Mouse (Mus musculus): ENCODE measurements around the gene Adamts9. TPM values are rescaled to one million over a fixed set of nuclear protein-coding genes. Genes with fewer than 3 reads are reported as not detected.
A peak's percentile ranks its signal among the peaks of the same experiment; 100 is the strongest.

Adamts9 gene
- polyA plus RNA-seq, 1 experiment from 2014 or later, result 6.9 TPM

- Histone ChIP-seq H3K4me1 (no peaks in the 10 kb centered on the region), H3K9me3 (no peaks in the 10 kb centered on the region), H3K4me3 (no peak overlapping the region), H3K36me3 (peaks cover 22% of the 10 kb centered on the region), H3K4me2 (no peak overlapping the region), H3K9ac (no peak overlapping the region), H3K27me3 (no peaks in the 10 kb centered on the region), H3K27ac (no peak overlapping the region)
- ATAC-seq (ENCODE audit: insufficient number of reproducible peaks, low FRiP score, low TSS enrichment, low read depth), result no peak
- WGBS, result 78% methylated on average over 5 of the region's 5 CpGs
Measured at GRCm38 (mm10) chr6:92876121-92876520, 67.2 kb downstream of the Adamts9 start.

- ATAC-seq (ENCODE audit: insufficient number of reproducible peaks, low FRiP score, low TSS enrichment, low read depth), result no peak
- Histone ChIP-seq H3K27me3 (no peaks in the 10 kb centered on the region), H3K9me3 (no peaks in the 10 kb centered on the region), H3K9ac (no peak overlapping the region), H3K4me3 (no peak overlapping the region), H3K4me1 (no peaks in the 10 kb centered on the region), H3K4me2 (no peak overlapping the region), H3K36me3 (peaks cover 22% of the 10 kb centered on the region), H3K27ac (no peak overlapping the region)
- WGBS, result 86% methylated on average over 2 of the region's 2 CpGs
Measured at GRCm38 (mm10) chr6:92875340-92875739, 68.0 kb downstream of the Adamts9 start.

DNA sequence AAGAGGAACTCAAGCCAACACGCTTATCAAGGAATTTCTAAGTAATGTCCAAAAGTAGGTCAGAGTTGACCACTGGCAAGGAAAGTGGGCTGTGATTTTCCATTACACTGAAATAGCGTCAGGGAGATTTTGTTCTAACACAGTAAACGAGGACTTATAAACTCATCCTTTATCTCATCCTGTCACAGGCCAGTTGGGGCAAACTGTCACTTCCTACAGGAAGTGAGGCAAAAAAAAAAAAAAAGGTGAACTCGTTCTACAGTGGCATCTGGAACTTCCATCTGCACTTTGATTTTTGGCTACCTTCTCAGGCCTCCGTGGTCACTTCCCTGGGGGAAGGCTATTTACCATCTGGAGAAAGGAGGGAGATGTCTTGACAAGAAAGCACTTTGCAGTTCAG is 68.4 kb downstream of the Adamts9 start:
- Histone ChIP-seq H3K4me3 (no peak overlapping the region), H3K9me3 (no peaks in the 10 kb centered on the region), H3K4me1 (peaks cover 4% of the 10 kb centered on the region), H3K9ac (no peak overlapping the region), H3K36me3 (peaks cover 22% of the 10 kb centered on the region), H3K27me3 (no peaks in the 10 kb centered on the region), H3K4me2 (no peak overlapping the region), H3K27ac (no peak overlapping the region)
- WGBS, result 47% methylated on average over 5 of the region's 5 CpGs
- ATAC-seq (ENCODE audit: insufficient number of reproducible peaks, low FRiP score, low TSS enrichment, low read depth), result no peak

- Histone ChIP-seq H3K4me2 (no peak overlapping the region), H3K4me1 (peaks cover 13% of the 10 kb centered on the region), H3K4me3 (no peak overlapping the region), H3K27ac (no peak overlapping the region), H3K36me3 (peaks cover 15% of the 10 kb centered on the region; the same call in 1 of the 2 replicates), H3K9me3 (no peaks in the 10 kb centered on the region), H3K27me3 (no peaks in the 10 kb centered on the region), H3K9ac (no peak overlapping the region)
- no peak for ATAC-seq (ENCODE audit: insufficient number of reproducible peaks, low FRiP score, low TSS enrichment, low read depth)
- 81% methylated on average over 10 of the region's 10 CpGs for WGBS
Measured at GRCm38 (mm10) chr6:92872766-92873165, 70.5 kb downstream of the Adamts9 start.

DNA sequence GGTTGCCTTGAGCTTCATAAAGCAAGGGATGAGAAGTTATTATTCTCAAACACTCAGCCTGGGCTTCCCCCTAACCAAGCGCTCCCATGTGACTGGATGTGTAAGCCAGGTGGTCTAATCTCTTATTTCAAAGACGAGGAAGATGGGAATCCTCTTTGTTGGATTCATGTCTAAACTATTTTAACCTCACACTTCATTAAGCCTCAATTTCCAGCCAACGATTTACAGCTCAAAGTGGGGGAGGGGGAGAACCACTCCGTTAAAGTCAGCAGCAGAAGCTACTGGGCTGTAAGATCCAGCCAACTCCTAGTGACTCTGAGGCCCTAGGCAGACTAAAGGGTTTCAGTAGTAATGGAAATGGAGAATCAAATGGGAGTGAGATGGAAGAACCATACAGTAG is 71.5 kb downstream of the Adamts9 start:
- 36% methylated on average over 4 of the region's 4 CpGs for WGBS
- no peak overlapping the region for H3K27ac ChIP-seq
- no peak for ATAC-seq (ENCODE audit: insufficient number of reproducible peaks, low FRiP score, low TSS enrichment, low read depth)
- H3K4me3 ChIP-seq, result no peak overlapping the region
- peaks cover 13% of the 10 kb centered on the region for H3K4me1 ChIP-seq
- no peaks in the 10 kb centered on the region for H3K27me3 ChIP-seq
- H3K9me3 ChIP-seq, result no peaks in the 10 kb centered on the region
- no peak overlapping the region for H3K9ac ChIP-seq
- 0 out of 2 replicates have a peak, but pooled peaks cover 9% of the 10 kb centered on the region for H3K36me3 ChIP-seq
- no peak overlapping the region for H3K4me2 ChIP-seq

DNA sequence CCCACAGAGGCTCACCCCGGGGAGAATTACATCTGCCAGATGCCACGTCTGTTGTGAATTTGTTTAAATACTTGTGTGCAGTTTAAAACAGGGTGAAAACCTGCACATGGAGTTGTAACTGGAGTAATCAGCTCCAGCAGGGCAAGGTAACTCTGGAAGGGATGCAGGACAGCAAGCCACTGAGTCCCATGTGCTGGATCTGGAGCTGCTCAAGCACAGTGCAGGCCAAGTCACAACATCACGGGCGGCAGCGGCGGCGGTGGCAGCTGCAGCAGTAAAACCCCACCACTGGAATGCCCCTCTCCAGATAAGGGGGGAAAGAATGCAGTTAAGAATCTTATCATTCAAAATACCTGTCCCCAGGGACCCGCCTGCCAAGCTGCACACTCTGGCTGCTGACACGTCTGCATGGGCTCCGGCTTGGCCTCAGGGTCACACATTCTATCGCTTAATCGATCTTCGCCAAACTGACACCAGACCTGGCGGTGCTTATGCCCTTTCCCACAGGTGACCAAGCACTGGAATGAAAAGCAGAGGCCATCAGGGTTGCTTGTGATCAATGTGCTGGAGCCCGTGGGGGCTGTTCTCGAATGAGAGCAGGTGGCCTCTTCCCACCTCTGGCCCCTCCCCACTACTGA is 73.6 kb downstream of the Adamts9 start:
- Histone ChIP-seq H3K27ac (peak overlapping the region; percentile 22), H3K4me3 (no peak overlapping the region)
- ATAC-seq (ENCODE audit: insufficient number of reproducible peaks, low FRiP score, low TSS enrichment, low read depth), result 0 out of 2 replicates have a peak, but pooled peaks have one; percentile 44

DNA sequence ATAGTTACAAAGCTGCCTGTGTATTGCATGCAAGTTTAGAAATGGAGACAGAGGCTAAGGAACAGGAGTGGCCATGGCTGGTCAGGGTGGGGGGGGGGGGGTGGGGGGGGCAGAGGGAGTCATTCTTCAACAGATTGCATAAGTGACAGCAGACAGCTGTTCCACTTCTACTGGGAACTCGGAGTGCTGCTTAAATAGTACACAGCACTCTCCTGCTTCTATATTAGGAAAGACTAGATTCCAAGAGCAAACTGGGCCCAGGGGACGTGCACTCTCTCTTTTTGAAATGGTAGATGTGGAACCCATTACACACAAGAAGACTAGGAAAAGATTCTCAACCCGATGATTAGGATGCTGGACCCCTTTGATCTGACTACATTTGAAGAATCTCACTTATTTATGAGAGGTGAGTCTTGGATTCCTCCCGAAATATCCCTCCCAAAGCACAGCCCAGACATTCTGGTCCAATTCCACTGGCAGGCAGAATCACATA is 74.2 kb downstream of the Adamts9 start, which contains the start of gene Gm15737:
Gm15737 (plus strand) TSS at position 269 of the 493 bp plus-strand sequence.
- Histone ChIP-seq H3K27me3 (no peaks in the 10 kb centered on the region), H3K4me3 (no peak within 1 kb of the TSS), H3K9ac (no peak within 1 kb of the TSS), H3K27ac (peak within 1 kb of the TSS; percentile 22), H3K9me3 (no peaks in the 10 kb centered on the region), H3K4me1 (peaks cover 13% of the 10 kb centered on the region), H3K4me2 (no peak within 1 kb of the TSS), H3K36me3 (peaks cover 10% of the 10 kb centered on the region; the same call in 1 of the 2 replicates)
- 23% methylated on average over 4 of the region's 4 CpGs for WGBS
- ATAC-seq (ENCODE audit: insufficient number of reproducible peaks, low FRiP score, low TSS enrichment, low read depth), result 0 out of 2 replicates have a peak, but pooled peaks have one; percentile 35

More for the DNA sequence above, 73.6 kb downstream of the Adamts9 start:
- Histone ChIP-seq H3K9ac (no peak overlapping the region), H3K27me3 (no peaks in the 10 kb centered on the region), H3K4me2 (no peak overlapping the region), H3K36me3 (peaks cover 8% of the 10 kb centered on the region; the same call in 1 of the 2 replicates), H3K4me1 (peaks cover 13% of the 10 kb centered on the region), H3K9me3 (no peaks in the 10 kb centered on the region)
- 22% methylated on average over 16 of the region's 16 CpGs for WGBS

- H3K9me3 ChIP-seq, result no peaks in the 10 kb centered on the region
- H3K36me3 ChIP-seq, result peaks cover 24% of the 10 kb centered on the region
- H3K27me3 ChIP-seq, result no peaks in the 10 kb centered on the region
- 63% methylated on average over 9 of the region's 9 CpGs for WGBS
- no peak overlapping the region for H3K4me3 ChIP-seq
- no peak overlapping the region for H3K27ac ChIP-seq
- ATAC-seq (ENCODE audit: insufficient number of reproducible peaks, low FRiP score, low TSS enrichment, low read depth), result no peak
- no peak overlapping the region for H3K9ac ChIP-seq
- H3K4me1 ChIP-seq, result no peaks in the 10 kb centered on the region
- no peak overlapping the region for H3K4me2 ChIP-seq
Measured at GRCm38 (mm10) chr6:92862599-92862998, 80.7 kb downstream of the Adamts9 start.

DNA sequence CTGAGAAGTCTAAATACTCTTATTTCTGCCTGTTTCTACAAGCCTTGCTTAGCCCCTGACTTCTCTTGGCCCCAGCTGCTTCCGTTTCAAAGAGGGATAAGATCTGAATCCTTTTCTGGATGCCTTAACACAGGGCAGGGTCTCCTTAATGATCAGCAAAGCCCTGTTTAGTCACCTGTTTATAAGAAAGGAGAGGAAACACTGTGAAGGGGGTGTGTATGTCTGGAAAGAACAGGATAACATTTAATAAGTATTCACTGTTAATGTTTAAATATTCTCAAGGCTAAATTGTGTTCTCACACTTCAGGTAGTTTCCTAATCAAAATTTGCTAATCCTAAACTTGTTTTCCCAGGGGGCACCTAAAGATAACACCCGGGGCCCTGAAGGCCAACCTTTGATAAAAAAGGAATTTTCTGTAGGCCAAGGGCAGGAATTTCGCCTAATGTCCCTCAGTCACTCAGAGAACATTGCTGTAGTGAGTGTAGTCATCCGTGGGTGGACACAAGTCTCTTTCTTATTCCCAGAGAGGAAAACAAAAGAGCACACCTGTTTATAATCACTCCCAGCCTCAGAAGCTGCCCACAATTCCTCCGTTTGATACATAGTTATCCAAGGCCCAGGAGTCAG is 82.9 kb downstream of the Adamts9 start:
- Histone ChIP-seq H3K9ac (no peak overlapping the region), H3K9me3 (no peaks in the 10 kb centered on the region), H3K4me2 (no peak overlapping the region), H3K27ac (no peak overlapping the region), H3K27me3 (no peaks in the 10 kb centered on the region), H3K36me3 (peaks cover 24% of the 10 kb centered on the region), H3K4me3 (no peak overlapping the region), H3K4me1 (no peaks in the 10 kb centered on the region)
- no peak for ATAC-seq (ENCODE audit: insufficient number of reproducible peaks, low FRiP score, low TSS enrichment, low read depth)
- WGBS, result 56% methylated on average over 5 of the region's 5 CpGs

DNA sequence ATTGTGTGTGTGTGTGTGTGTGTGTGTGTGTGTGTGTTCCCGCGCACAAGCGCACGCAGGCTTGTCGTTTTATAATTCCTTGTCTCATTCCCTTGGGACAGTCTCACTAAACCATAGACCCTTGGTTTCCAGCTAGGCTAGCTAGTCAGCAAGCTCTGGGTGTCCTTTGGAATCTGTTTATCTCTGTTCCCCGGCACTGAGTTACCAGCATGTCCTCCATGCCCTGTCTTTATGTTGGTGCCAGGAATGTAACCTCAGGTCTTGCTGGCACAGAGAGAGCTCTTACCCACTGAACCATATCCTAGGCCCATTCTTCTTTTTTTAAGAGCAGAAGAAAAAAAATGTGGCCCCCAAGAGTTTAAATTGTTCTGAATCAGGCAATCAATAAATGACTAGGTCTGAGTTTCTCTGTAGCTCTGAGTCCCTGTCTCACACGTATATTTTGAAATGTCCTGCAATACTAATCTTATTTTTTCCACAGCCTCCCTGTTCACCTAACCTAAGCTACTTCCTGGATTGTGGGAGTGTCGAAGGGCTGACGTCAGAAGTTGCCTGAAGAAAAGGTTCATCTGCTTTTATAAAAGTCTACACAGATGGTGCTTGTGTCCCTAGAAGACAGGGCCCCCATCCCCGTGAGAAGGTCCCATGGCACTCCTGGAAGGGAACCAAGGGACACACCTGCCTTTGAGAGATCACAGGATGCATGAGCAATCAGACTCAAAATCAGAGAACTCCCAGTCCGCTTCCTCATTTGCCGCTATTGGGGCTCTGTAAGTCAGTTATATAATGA is 84.4 kb downstream of the Adamts9 start:
- Histone ChIP-seq H3K4me3 (no peak overlapping the region), H3K9me3 (no peaks in the 10 kb centered on the region), H3K9ac (no peak overlapping the region), H3K36me3 (peaks cover 20% of the 10 kb centered on the region), H3K27me3 (no peaks in the 10 kb centered on the region), H3K4me2 (no peak overlapping the region), H3K4me1 (no peaks in the 10 kb centered on the region), H3K27ac (no peak overlapping the region)
- no peak for ATAC-seq (ENCODE audit: insufficient number of reproducible peaks, low FRiP score, low TSS enrichment, low read depth)
- WGBS, result 87% methylated on average over 12 of the region's 12 CpGs

GRCm38 (mm10) chr6:92857761-92858160 is 85.5 kb downstream of the Adamts9 start:
- H3K9me3 ChIP-seq, result no peaks in the 10 kb centered on the region
- H3K4me2 ChIP-seq, result no peak overlapping the region
- 86% methylated on average over 13 of the region's 13 CpGs for WGBS
- ATAC-seq (ENCODE audit: insufficient number of reproducible peaks, low FRiP score, low TSS enrichment, low read depth), result no peak
- no peak overlapping the region for H3K4me3 ChIP-seq
- no peaks in the 10 kb centered on the region for H3K4me1 ChIP-seq
- no peak overlapping the region for H3K9ac ChIP-seq
- H3K27me3 ChIP-seq, result no peaks in the 10 kb centered on the region
- peaks cover 20% of the 10 kb centered on the region for H3K36me3 ChIP-seq
- H3K27ac ChIP-seq, result no peak overlapping the region

- Histone ChIP-seq H3K4me1 (peaks cover 5% of the 10 kb centered on the region; the same call in 1 of the 2 replicates), H3K27ac (no peak overlapping the region), H3K9me3 (no peaks in the 10 kb centered on the region), H3K36me3 (peaks cover 14% of the 10 kb centered on the region), H3K9ac (no peak overlapping the region), H3K4me2 (no peak overlapping the region), H3K27me3 (no peaks in the 10 kb centered on the region), H3K4me3 (no peak overlapping the region)
- no peak for ATAC-seq (ENCODE audit: insufficient number of reproducible peaks, low FRiP score, low TSS enrichment, low read depth)
- 90% methylated on average over 4 of the region's 4 CpGs for WGBS
Measured at GRCm38 (mm10) chr6:92854873-92855272, 88.4 kb downstream of the Adamts9 start.
